Mouse (Mus musculus) ES-E14 (cell line): ENCODE data around the gene Ogg1. TPM values are rescaled to one million over a fixed set of nuclear protein-coding genes. Genes with fewer than 3 reads are reported as not detected.
"Not testable (repeated sequence)": the region's sequence is repeated elsewhere in the genome, so short reads cannot be mapped to it uniquely, and the experiment has no call there.

ENCODE experiments used
- DNase-seq: peaks from one replicate; pipeline ENCODE4 v3.0.0-alpha.2; 2013; ENCODE audit warnings: low read depth, low spot score
- H3K27ac ChIP-seq: 2 replicates; pipeline ENCODE4 v1.5.1; 2012; ENCODE audit warnings: low read depth, mild to moderate bottlenecking, low read length, moderate library complexity, mixed read lengths; ENCODE audit not compliant: poor library complexity, insufficient read depth, severe bottlenecking
- H3K36me3 ChIP-seq: 2 replicates; pipeline ENCODE4 v1.6.1; 2012; ENCODE audit warnings: mild to moderate bottlenecking, low read length, moderate library complexity, mixed read lengths; ENCODE audit not compliant: control insufficient read depth, poor library complexity, insufficient read depth, severe bottlenecking
- H3K4me1 ChIP-seq, 2 experiments: fragments of 150-350 bp in 1 of 2; sonication (generic) in 1 of 2; 2 replicates each; pipeline ENCODE4 v1.6.1; 2012; ENCODE audit warnings: low read length in 2 of 2, mild to moderate bottlenecking in 1 of 2, mixed read lengths in 1 of 2; ENCODE audit not compliant: control insufficient read depth in 2 of 2, insufficient read depth in 2 of 2, poor library complexity in 1 of 2
- H3K4me3 ChIP-seq, 2 experiments: fragments of 150-350 bp in 1 of 2; sonication (generic) in 1 of 2; 2 replicates each; pipeline ENCODE4 v1.5.1; 2012; ENCODE audit warnings: low read length in 2 of 2, low read depth in 1 of 2, mild to moderate bottlenecking in 1 of 2, mixed read lengths in 1 of 2; ENCODE audit not compliant: insufficient read depth in 1 of 2, poor library complexity in 1 of 2, severe bottlenecking in 1 of 2
- H3K9ac ChIP-seq: 2 replicates; pipeline ENCODE4 v1.6.1; 2012; ENCODE audit warnings: low read depth, mild to moderate bottlenecking, low read length, mixed read lengths; ENCODE audit not compliant: poor library complexity, insufficient read depth, severe bottlenecking
- H3K9me3 ChIP-seq: fragments of 150-350 bp; sonication (generic); 2 replicates; pipeline ENCODE4 v1.6.1; 2012; ENCODE audit warnings: low read depth, mild to moderate bottlenecking, low read length; ENCODE audit not compliant: control insufficient read depth, insufficient read depth
- CHD2 ChIP-seq: IDR thresholded peaks from 2 replicates; pipeline ENCODE4 v1.6.1; 2014; ENCODE audit warnings: mild to moderate bottlenecking, low read depth, low read length, inconsistent platforms
- HCFC1 ChIP-seq: IDR thresholded peaks from 2 replicates; pipeline ENCODE4 v1.6.1; 2012; ENCODE audit warnings: low read length, inconsistent platforms, borderline replicate concordance; ENCODE audit not compliant: insufficient read depth
- MAFK ChIP-seq: IDR thresholded peaks from 2 replicates; pipeline ENCODE4 v1.6.1; 2014; ENCODE audit warnings: mild to moderate bottlenecking, low read depth, low read length, inconsistent platforms; ENCODE audit not compliant: insufficient read depth
- ZC3H11A ChIP-seq: IDR thresholded peaks from 2 replicates; pipeline ENCODE4 v1.6.1; 2012; ENCODE audit warnings: low read depth, mild to moderate bottlenecking, inconsistent platforms, low read length, borderline replicate concordance
- ZNF384 ChIP-seq: IDR thresholded peaks from 2 replicates; pipeline ENCODE4 v1.6.1; 2012; ENCODE audit warnings: low read depth, low read length, inconsistent platforms
- in situ Hi-C, 2 experiments: fragments of 600-800 bp; cut with MboI; formaldehyde crosslinking; loops; one replicate each; pipeline ENCODE4 v1.15.1; 2025; ENCODE audit warnings: low sequenced_read_pairs in 2 of 2, inconsistent platforms in 1 of 2; ENCODE audit not compliant: unreplicated experiment in 2 of 2
- total RNA-seq: library from RNA; depleted of rRNA; stranded (reverse); fragments of 300-350 nt; gene quantifications from 2 replicates; pipeline ENCODE4 v1.2.3, GENCODE M21; 2012

Gene Ogg1
- total RNA-seq, 1 experiment: 13.0 TPM

DNA sequence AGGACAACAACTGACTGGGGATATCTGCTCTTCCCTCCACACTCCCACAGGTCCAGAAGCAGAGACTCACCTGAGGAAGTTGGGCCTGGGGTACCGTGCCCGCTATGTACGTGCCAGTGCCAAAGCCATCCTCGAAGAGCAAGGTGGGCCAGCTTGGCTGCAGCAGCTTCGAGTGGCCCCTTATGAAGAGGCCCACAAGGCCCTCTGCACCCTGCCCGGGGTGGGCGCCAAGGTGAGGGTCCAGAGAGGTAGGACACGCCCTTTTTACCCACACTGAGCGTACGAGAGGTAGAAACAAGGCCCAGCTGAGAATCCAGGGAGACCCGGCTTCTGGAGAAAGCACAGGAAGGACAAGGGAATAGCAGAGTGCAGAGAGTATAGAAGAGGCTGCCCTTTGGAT is 4.9 kb downstream of the Ogg1 start:
- no peak for TF ChIP-seq HCFC1
- TF ChIP-seq CHD2: no peak
- no peak for TF ChIP-seq ZC3H11A
- no peak for TF ChIP-seq ZNF384
- TF ChIP-seq MAFK: no peak
- Histone ChIP-seq H3K27ac (no peak overlapping the region), H3K9me3 (no peaks in the 10 kb centered on the region), H3K36me3 (peaks cover 26% of the 10 kb centered on the region; the same call in 1 of the 2 replicates), H3K4me3 (no peak overlapping the region), H3K4me1 (no peaks in the 10 kb centered on the region), H3K9ac (no peak overlapping the region)
- no peak for DNase-seq
- in situ Hi-C loops: no loop called here

- H3K4me3 ChIP-seq, H3K9me3 ChIP-seq, in situ Hi-C loops, H3K4me1 ChIP-seq, DNase-seq, H3K27ac ChIP-seq, H3K9ac ChIP-seq: not testable (repeated sequence)
- peaks cover 26% of the 10 kb centered on the region; the same call in 1 of the 2 replicates for H3K36me3 ChIP-seq
Observed at GRCm38 (mm10) chr6:113332734-113333133, 6.0 kb downstream of the Ogg1 start.

GRCm38 (mm10) chr6:113333137-113333950 is 6.6 kb downstream of the Ogg1 start:
- H3K27ac ChIP-seq: no peak overlapping the region

DNA sequence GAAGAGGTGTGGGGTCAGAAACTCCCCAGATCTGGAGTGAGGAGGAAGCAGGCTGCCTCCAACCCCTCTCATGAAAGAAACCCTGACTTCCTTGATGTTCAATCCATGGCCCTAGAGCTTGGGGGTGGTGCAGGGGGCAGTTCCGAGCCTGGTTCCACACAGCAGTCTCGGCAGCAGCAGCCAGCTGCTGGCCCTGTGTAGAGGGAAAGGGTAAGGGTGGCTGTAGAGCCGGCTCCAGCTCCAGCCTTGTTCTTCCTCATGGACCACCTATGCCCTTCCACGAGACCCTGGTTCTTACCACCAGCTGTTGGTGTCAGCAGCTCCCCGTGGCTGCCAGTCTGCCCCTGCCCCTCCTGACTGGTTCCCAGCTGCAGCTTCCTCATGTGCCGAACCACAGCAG is 7.4 kb downstream of the Ogg1 start:
- no peaks in the 10 kb centered on the region for H3K4me1 ChIP-seq
- H3K9ac ChIP-seq: no peak overlapping the region
- H3K4me3 ChIP-seq: no peak overlapping the region
- no peaks in the 10 kb centered on the region for H3K9me3 ChIP-seq
- in situ Hi-C loops: no loop called here
- TF ChIP-seq ZC3H11A (no peak), ZNF384 (no peak), MAFK (no peak), CHD2 (no peak), HCFC1 (no peak)
- peaks cover 23% of the 10 kb centered on the region; the same call in 1 of the 2 replicates for H3K36me3 ChIP-seq
- no peak overlapping the region for H3K27ac ChIP-seq
- DNase-seq: no peak

More at GRCm38 (mm10) chr6:113333137-113333950, 6.6 kb downstream of the Ogg1 start:
- Histone ChIP-seq H3K9ac (no peak overlapping the region), H3K4me1 (no peaks in the 10 kb centered on the region), H3K9me3 (no peaks in the 10 kb centered on the region), H3K36me3 (peaks cover 26% of the 10 kb centered on the region; the same call in 1 of the 2 replicates), H3K4me3 (no peak overlapping the region)
- DNase-seq: no peak
- in situ Hi-C loops: no loop called here
- TF ChIP-seq ZNF384: no peak
- no peak for TF ChIP-seq ZC3H11A
- TF ChIP-seq CHD2: no peak
- no peak for TF ChIP-seq MAFK
